Mouse (Mus musculus): Measurements from ENCODE around the gene 9530077C05Rik.
"Not testable (repeated sequence)": the region's sequence is repeated elsewhere in the genome, so short reads cannot be mapped to it uniquely, and the experiment has no call there.

Gene 9530077C05Rik

DNA sequence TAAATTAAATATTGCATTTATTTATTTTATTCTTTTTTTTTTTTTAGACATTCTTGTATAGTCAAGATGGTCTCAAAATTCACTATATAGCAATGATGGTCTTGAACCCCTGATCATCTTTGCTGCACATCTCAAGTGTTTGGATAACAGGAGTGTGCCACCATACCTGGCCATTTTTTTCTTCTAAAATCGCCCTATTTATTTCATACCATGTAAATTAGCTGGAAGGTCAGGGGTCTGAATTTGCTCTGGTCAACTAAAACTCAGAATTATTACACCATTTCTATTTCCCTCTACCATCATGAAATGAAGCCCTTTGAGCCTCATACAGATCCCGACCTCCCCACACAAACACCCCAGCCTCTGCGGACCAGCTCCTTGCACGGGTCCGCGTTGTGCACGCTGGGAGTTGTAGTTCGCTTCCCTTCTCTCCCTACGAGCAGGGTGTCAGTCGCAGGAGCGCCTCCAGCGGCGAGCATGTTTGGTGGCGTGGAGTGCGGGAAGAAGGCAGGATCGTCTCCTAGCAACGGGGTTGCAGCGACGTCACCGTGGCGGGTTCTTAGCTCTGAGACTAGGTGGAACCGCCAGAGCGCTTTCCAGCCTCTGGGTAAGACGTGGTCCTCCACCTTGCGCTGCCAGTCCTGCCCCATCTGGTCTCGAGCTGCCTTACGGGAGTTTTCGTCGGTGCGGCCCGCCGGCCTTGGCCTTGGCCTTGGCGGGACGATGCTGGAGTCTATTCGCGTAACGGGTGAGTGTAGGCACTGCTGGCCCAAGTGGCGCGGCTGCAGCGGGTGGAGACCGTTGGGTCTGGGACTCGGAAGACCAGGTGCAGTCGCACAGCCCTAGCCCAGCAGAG is at the start of gene 9530077C05Rik:
TSS of gene 9530077C05Rik (plus strand) at position 512 of the 856 bp plus-strand sequence.
- DNase-seq (ENCODE audit: low read depth, low spot score), result peak; percentile 90

DNA sequence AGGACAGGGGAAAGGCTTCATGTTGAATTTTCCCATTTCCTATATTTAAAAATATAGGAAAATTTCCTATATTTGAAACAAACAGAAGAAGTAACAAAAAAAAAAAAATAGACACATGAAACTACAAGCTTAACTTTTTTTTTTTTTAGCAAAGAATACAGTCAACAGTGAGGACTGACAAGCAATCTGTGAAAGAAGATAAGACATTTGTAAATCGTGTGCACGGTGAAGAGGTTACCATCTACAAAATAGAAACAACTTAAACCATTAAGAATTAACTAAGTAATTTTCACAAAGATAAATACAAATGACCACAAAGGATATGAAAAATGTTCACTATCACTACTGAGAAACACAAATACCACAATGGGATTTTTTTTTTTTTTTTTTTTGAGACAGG is 45.1 kb upstream of the 9530077C05Rik start:
- DNase-seq (ENCODE audit: low read depth, low spot score), result no peak

DNA sequence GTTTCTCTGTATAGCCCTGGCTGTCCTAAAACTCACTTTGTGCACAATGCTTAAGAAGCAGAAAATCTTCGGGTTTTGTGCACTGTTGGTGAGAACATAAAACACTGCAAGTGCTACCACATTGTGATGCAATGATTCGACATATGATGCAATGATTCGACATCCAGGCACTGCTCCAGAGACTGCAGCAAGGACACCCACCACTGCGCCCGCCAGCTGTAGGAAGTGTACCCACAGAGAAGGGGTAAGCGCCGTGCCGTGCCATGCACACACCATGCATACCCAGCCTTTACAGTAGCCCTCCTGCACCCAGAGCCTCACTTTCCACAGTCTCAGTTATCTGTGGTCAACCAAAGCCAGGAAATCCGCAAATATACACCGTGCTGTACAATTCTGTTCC is 44.7 kb upstream of the 9530077C05Rik start:
- no peak for DNase-seq (ENCODE audit: low read depth, low spot score)

DNA sequence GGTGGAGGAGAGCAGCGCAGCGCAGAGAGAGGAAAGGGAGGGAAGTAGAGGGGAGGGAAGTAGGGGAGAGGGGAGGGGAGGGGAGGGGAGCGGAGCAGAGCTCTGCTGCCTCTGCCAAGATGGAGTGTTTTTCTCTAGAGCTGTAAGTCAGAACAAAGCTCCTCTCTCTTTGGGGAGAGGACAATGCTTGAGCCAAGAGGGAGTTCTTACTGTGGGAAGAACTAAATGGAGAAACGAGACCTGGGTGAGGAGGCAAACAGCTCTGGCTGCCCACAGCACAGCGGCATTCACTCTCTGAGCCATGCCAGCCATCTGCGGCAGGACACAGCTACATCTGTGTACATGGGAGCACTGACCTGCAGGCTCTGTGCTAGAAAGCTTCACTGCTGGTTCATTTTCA is 43.3 kb upstream of the 9530077C05Rik start:
- DNase-seq (ENCODE audit: low read depth, low spot score), result no peak

DNA sequence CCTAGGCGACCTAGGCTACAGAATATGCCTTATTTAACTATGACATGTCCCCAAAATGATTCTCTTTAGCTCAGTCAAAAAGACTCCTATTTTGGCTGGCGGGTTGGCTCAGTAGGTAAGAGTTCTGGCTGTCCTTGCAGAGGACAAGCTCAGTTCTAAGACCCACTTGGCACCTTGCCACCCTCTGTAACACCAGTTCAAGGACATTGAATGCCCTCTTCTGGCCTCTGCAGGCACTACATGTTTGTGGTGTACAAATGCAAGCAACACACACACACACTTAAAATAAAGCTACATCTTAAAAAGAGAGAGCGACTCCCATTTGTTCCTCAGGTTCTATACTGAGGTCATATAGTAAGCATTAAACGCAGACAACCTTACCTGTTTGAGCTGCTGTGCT is 38.6 kb upstream of the 9530077C05Rik start:
- DNase-seq (ENCODE audit: low read depth, low spot score), result peak; percentile 26

DNA sequence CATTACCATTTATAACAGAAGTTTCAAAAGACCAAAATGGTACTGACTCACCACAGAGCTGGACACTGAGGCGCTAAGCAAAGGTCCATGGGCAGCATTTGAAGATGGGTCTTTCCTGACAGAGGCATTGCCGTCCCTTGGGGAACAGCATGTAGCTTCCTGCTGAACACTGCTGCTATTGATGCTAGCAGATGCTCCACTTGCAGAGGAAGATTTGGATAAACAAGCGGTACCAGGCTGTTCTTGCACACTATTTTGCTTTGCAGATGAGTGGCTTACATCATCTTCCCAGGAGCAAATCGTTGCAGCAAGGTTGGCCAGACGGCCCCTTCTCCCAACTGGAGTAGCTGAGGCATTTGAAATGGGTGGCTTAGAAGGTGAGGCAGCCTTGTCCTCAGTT is 35.2 kb upstream of the 9530077C05Rik start:
- DNase-seq (ENCODE audit: low read depth, low spot score), result no peak

DNA sequence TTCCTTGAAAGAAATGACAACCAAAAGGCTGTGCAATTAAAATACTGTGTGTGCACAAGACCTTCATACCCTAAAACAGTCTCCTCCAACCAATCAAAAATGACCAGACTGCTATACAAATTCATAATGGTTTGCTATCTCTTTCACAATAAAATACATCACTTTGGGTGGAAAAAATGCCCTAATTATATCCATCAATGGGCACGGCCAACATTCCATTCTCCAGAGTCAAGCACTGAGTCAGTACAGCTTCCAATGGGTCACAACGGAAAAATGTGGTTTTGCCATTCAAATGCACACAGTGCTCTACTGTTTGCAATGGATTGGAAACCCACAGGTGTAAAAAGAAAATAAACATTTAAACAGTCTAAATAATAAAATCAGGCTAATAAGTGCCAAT is 25.4 kb upstream of the 9530077C05Rik start:
- DNase-seq (ENCODE audit: low read depth, low spot score), result no peak

DNA sequence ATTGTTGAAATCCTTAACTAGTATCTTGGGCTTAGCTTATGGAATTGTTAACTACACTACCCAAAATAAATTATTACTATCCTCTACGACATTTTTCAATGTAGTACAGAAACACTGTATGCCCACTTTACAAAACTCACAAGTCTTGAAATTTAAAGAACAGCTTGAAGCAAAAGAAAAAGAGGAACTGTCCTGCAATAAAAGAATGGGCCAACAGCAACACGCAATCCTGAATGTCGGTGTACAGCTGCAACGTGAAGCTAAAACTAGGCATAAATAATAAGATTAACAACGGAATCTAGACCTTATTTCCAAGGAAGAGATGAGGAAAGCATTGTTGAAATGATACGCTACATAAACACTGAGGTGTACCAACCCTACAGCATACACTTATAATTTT is 23.4 kb upstream of the 9530077C05Rik start:
- peak; percentile 55 for DNase-seq (ENCODE audit: low read depth, low spot score)

DNA sequence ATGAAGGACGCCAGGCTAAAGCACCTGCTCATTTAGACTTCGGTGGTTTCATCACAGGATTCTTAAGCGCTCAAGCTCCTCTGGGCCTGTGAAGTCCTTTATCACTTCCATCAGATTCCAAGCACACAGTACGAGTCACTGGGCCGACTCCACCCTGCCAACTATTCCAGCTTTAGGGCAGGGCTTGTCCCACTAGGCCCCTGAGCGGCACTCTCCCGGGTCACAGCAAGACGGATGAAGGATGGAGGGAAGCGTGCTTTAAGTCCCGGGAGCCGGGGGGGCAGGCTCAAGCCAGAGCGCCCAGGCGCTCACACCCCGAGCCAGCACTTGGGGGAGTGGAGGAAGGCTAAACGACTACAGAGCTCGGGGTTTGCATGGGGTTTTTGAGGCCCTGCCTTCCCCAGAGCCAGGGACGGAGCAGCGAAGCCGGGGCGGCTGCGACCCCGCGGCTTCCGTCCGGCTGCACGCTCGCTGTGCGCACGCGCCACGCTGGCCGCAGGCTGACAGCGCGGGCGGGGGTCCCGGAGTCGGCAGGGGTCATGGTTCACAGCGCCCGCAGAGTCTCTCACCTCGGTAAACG is 22.8 kb upstream of the 9530077C05Rik start:
- no peak for DNase-seq (ENCODE audit: low read depth, low spot score)

DNA sequence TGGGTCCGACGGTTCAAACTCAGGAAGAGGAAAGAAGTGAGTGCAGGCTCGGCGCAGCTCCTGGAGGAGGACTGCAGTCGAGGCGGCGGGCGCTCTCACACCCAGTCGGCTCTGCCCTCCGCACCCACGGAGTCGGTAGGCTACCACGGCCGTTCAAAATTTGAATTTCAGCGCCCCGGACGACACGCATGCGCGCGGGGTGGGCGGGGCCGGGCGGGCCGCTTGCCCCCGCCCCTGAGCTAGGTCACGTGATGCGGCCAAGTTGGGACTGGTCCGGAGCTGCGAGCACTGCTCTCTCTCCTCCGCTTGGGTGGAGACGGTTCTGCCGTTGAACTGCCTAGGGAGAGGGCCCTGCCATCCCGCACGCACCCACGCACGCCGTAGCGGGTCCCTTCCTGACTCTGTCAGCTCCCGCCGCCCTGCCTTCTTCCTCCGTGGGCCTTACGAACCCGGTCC is 22.3 kb upstream of the 9530077C05Rik start, which contains the start of gene Anln:
TSS of gene Anln (minus strand) at position 168 of the 456 bp plus-strand sequence.
- DNase-seq (ENCODE audit: low read depth, low spot score), result peak; percentile 89

DNA sequence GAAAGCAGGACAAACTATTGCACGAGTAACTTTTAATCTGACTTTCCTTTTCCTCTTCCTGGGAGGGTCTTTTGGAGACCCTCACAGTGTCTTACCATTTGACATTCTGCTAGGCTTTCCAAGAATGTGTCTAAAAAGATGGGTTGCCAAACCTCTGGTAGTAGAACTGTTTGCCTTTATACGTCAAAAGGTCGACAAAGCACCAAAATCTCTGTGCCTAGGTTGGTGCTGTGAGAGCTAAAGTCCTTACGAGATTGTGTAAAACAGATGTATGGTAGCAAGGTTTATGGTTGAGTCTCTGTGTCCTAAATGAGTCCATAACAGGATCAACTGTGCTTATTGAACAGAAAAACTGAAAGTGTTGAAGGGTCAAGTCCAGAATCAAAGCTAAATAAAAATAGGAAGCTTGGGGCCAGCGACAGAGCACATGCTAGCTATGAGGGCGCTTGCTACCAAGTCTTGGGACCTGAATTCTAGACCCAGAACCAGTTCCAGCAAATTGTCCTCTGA is 21.5 kb upstream of the 9530077C05Rik start:
- DNase-seq (ENCODE audit: low read depth, low spot score), result peak; percentile 30

DNA sequence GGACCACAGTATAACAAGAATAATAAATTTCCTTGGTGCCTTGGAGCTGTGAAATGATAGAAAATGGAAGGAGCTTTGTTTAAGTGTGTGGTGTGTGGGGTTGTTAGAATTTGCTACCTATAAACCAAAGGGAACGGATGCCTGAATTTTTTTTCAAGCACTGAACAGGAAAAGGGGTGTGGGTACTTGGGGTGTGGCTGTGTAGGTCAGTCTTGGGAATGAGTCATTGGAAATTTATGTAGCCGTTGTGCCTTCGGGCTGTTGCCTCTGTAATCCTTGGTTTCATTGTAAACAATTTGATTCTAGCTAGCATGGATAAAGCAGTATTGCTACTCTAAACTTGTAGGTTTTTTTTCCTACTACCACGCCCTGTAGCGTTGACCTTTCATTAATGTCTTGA is 20.9 kb upstream of the 9530077C05Rik start:
- DNase-seq (ENCODE audit: low read depth, low spot score), result no peak

DNA sequence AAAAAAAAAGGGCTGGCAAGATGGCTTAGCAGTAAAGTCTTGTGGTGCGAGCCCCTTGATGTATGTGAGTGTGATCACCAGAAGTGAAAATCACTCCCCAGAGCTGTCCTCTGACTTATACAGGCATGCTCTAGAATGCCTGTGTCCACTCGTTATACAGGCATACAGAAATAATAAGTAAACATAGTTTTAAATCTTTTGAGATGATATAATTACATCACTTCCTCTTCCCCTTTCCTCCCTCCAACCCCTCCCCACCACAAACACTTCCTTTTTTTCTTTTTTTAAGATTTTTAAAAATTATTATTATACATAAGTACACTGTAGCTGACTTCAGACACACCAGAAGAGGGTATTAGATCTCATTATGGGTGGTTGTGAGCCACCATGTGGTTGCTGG is 16.6 kb upstream of the 9530077C05Rik start:
- peak; percentile 16 for DNase-seq (ENCODE audit: low read depth, low spot score)

DNA sequence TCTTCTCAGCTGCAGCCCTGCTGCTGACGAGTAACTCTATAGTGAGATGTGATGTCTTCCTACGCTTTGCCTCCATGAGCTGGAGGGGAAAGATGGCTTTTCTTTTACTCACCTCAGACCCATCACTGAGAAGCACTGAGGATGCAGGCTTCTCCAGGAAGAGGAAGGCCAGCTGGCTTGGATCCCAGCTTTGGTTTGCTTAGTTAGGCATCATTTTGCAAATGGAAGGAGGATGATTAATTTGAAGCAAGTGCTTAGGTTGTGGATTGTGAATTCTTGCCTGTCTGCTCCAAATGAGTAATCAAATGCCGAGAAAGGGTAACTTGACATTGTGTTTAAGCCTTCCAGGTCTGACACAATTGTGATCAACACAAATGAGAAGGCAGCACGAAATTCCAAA is 12.3 kb upstream of the 9530077C05Rik start:
- DNase-seq (ENCODE audit: low read depth, low spot score), result no peak

DNA sequence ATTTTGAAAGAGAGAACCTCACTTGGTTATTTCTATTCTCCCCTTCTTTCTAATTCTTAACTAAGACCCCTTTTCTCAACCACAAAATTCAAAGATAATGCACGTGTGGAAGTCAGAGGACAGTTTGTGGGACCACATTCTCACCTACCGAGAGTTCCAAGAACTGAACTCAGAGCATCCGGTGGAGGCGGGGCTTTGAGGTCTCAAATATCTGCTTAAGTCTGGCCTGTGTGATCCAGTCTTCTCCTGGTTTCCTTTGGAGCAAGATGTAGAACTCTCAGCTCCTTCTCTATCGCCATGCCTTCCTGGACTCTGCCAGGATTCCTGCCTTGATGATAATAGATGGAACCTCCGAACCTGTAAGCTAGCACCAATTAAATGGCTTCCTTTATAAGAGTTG is 9.3 kb upstream of the 9530077C05Rik start:
- DNase-seq (ENCODE audit: low read depth, low spot score), result no peak

DNA sequence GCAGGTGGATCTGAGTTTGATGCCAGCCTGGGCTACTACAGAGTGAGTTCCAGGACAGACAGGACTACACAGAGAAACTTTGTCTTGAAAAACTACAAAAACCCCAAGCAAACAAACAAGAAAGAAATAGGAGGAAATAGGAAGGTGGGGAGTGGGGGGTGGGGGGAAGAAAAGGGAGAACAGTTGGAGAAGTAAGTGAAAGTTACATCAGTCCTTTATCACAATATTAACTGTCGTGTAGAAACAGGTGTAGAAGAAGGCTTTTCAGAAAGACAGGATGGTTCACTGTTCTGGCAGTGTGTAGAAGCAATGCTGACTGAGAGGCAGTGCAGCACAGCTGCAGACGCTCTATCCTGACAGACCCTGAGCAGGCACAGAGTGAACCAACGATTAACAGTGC is 8.3 kb upstream of the 9530077C05Rik start:
- DNase-seq (ENCODE audit: low read depth, low spot score), result no peak

DNA sequence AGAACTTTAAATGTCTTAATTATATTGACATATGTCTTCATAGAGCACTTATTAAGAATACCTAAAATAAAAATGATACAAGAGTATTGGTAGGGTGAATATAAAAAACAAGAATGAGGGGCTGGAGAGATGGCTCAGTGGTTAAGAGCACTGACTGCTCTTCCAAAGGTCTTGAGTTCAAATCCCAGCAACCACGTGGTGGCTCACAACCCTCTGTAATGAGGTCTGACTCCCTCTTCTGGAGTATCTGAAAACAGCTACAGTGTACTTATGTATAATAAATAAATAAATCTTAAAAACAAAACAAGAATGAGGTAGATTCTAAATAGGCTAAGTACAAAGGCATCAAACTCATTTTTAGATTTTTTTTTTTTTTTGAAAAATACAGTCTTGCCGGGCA is 7.8 kb upstream of the 9530077C05Rik start:
- DNase-seq (ENCODE audit: low read depth, low spot score), result not testable (repeated sequence)

DNA sequence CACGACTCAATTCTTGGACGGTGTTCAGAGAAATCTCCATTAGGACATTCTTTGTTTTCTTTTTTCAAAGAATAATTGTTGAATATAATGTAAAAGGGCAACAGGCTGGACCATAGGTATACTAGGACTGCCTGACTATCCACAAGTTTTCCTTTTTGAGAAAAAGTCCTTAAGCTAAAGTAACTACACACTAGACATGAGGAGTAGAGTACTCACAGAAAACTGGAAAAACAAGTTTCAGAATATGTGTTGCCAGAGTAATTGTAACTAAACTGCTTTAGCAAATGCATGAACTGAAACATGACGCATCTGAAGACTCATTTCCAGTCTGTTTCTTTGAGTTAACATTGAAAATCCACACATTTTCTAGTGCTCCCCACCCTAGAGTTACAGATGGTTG is 5.9 kb upstream of the 9530077C05Rik start:
- DNase-seq (ENCODE audit: low read depth, low spot score), result no peak

DNA sequence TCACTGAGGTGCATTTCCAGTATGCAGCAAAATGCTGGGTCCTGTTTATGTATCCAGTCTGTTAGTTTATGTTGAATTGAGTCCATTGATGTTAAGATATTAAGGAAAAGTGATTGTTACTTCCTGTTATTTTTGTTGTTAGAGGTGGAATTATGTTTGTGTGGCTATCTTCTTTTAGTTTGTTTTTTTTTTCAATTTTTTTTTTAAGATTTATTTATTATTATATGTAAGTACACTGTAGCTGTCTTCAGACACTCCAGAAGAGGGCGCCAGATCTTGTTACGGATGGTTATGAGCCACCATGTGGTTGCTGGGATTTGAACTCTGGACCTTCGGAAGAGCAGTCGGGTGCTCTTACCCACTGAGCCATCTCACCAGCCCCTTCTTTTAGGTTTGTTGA is 3.7 kb upstream of the 9530077C05Rik start:
- DNase-seq (ENCODE audit: low read depth, low spot score), result not testable (repeated sequence)

DNA sequence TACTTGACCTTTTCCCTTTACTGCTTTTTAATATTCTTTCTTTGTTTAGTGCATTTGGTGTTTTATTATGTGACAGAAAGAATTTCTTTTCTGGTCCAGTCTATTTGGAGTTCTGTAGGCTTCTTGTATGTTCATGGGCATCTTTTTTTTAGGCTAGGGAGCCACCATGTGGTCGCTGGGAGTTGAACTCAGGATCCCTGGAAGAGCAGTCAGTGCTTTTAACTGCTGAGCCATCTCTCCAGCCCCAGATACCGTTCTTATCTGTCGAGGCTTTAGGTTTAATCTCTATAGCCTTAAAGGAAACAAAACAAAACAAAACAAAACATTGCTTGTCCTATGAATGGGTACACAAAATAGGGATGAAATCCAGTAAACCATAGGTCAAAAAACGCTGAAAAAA is 3.0 kb upstream of the 9530077C05Rik start:
- DNase-seq (ENCODE audit: low read depth, low spot score), result not testable (repeated sequence)

DNA sequence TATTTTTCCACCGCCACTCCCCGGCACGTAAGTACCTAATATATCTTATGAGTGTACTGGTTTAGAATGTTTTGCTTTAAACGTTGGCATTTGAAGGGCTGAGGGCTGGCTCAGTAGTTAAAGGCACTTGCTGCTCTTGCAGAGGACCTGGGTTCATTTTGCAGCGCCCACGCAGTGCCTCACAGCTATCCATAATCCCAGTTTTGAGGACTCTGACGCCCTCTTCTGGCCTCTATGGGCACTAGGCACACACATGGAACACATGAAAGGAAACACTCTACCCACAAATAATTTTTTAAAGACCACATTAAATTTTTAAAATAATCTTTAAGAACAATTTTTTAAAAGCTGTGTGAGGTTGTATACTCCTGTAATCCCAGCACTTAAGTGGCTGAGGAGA is 1.8 kb upstream of the 9530077C05Rik start:
- no peak for DNase-seq (ENCODE audit: low read depth, low spot score)

DNA sequence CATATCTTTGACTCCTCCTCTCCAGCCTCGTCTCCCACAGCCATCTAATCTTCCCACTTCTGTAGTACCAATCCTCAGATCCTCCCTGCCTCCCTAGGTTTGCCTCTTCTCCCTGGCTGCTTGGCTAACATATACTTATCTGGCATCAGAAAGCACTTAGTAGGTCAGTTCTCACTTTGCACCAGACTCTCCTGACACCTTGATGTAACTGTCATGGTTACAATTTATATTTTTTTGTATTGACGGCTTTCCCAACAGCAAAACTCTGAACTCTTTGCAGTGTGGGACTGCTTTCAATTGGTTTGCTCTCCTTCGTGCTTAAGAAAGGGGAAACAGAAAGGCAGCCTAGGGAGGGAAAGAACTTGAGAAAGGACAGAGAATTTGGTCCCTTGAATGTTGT is 4.9 kb downstream of the 9530077C05Rik start:
- no peak for DNase-seq (ENCODE audit: low read depth, low spot score)

DNA sequence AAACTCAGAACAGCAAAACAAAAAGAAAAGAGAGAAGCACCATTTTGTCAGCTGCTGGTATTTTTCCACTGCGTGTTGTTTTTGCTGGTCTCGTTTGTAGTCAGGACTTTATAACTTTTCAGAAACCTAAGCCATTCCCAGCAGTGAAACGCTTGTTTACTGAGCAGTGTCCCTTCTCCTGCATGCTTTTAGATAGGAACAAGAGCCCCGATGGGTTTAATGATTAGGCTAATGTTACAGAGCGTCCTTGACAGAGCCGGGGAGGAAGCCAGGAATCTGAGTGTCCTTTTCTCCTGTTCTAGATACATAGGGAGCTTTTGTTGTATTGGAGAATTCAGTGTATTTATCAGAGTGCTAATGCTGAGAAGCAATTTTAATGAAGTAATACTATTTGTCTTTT is 6.2 kb downstream of the 9530077C05Rik start:
- no peak for DNase-seq (ENCODE audit: low read depth, low spot score)
